Mouse (Mus musculus): ENCODE measurements around the gene Zfp874a. TPM values are rescaled to one million over a fixed set of nuclear protein-coding genes. Genes with fewer than 3 reads are reported as not detected.
A peak's percentile ranks its signal among the peaks of the same experiment; 100 is the strongest.
"Not testable (repeated sequence)": the region's sequence is repeated elsewhere in the genome, so short reads cannot be mapped to it uniquely, and the experiment has no call there.

The Zfp874a gene
- polyA plus RNA-seq, 1 experiment from 2014 or later, result 4.9 TPM

GRCm38 (mm10) chr13:67437095-67437494 is 14.3 kb downstream of the Zfp874a start:
- not testable (repeated sequence) for H3K4me3 ChIP-seq; H3K4me2 ChIP-seq; H3K9ac ChIP-seq; ATAC-seq (ENCODE audit: extremely low read depth, insufficient number of reproducible peaks, low FRiP score, low TSS enrichment); H3K27me3 ChIP-seq (replicated peaks); H3K4me1 ChIP-seq; H3K27ac ChIP-seq (replicated peaks); H3K9me3 ChIP-seq
- 64% methylated on average over 1 of the region's 3 CpGs for WGBS
- peaks cover 30% of the 10 kb centered on the region for H3K36me3 ChIP-seq

GRCm38 (mm10) chr13:67428116-67428515 is 23.3 kb downstream of the Zfp874a start:
- no peak for ATAC-seq (ENCODE audit: extremely low read depth, insufficient number of reproducible peaks, low FRiP score, low TSS enrichment)
- 74% methylated on average over 3 of the region's 3 CpGs for WGBS

GRCm38 (mm10) chr13:67425699-67426098 is 25.7 kb downstream of the Zfp874a start:
- not testable (repeated sequence) for H3K36me3 ChIP-seq; H3K27ac ChIP-seq (replicated peaks); H3K4me2 ChIP-seq; H3K4me3 ChIP-seq; H3K9me3 ChIP-seq; H3K4me1 ChIP-seq; H3K9ac ChIP-seq; ATAC-seq (ENCODE audit: extremely low read depth, insufficient number of reproducible peaks, low FRiP score, low TSS enrichment); H3K27me3 ChIP-seq (replicated peaks)

More at GRCm38 (mm10) chr13:67428116-67428515, 23.3 kb downstream of the Zfp874a start:
- Histone ChIP-seq H3K27me3 (replicated peaks) (no peaks in the 10 kb centered on the region), H3K36me3 (no peaks in the 10 kb centered on the region), H3K9me3 (no peaks in the 10 kb centered on the region), H3K4me2 (no peak overlapping the region), H3K4me3 (no peak overlapping the region), H3K27ac (replicated peaks) (no peak overlapping the region), H3K4me1 (no peaks in the 10 kb centered on the region), H3K9ac (no peak overlapping the region)

- H3K4me1 ChIP-seq; ATAC-seq (ENCODE audit: extremely low read depth, insufficient number of reproducible peaks, low FRiP score, low TSS enrichment); H3K27me3 ChIP-seq (replicated peaks); H3K4me3 ChIP-seq; H3K9me3 ChIP-seq; H3K36me3 ChIP-seq; H3K4me2 ChIP-seq; H3K27ac ChIP-seq (replicated peaks); H3K9ac ChIP-seq: not testable (repeated sequence)
- WGBS, result 65% methylated on average over 2 of the region's 2 CpGs
These were observed 28.9 kb downstream of the Zfp874a start for GRCm38 (mm10) chr13:67422532-67422931.

GRCm38 (mm10) chr13:67421207-67421857 is 30.1 kb downstream of the Zfp874a start, which contains the start of gene Zfp459:
Zfp459 (minus strand) TSS chr13:67421418.
- H3K27ac ChIP-seq (replicated peaks), result no peak within 1 kb of the TSS
- peaks cover 4% of the 10 kb centered on the region; the same call in 1 of the 2 replicates for H3K27me3 ChIP-seq (replicated peaks)
- H3K9me3 ChIP-seq, result no peaks in the 10 kb centered on the region
- WGBS, result 2% methylated on average over 22 of the region's 22 CpGs
- peak; percentile 61 for ATAC-seq (ENCODE audit: extremely low read depth, insufficient number of reproducible peaks, low FRiP score, low TSS enrichment)
- H3K4me3 ChIP-seq, result peak within 1 kb of the TSS; percentile 75
- H3K36me3 ChIP-seq, result no peaks in the 10 kb centered on the region
- H3K4me2 ChIP-seq, result peak within 1 kb of the TSS; percentile 93
- H3K4me1 ChIP-seq, result peaks cover 7% of the 10 kb centered on the region
- H3K9ac ChIP-seq, result peak within 1 kb of the TSS; percentile 79

GRCm38 (mm10) chr13:67420558-67421206 is 30.7 kb downstream of the Zfp874a start:
- Histone ChIP-seq H3K27ac (replicated peaks) (no peak overlapping the region), H3K4me3 (peak overlapping the region; percentile 75), H3K4me2 (peak overlapping the region; percentile 93), H3K36me3 (no peaks in the 10 kb centered on the region), H3K4me1 (peaks cover 7% of the 10 kb centered on the region), H3K9ac (peak overlapping the region; percentile 79), H3K9me3 (no peaks in the 10 kb centered on the region), H3K27me3 (replicated peaks) (peaks cover 4% of the 10 kb centered on the region; the same call in 1 of the 2 replicates)
- 31% methylated on average over 11 of the region's 11 CpGs for WGBS
- no peak for ATAC-seq (ENCODE audit: extremely low read depth, insufficient number of reproducible peaks, low FRiP score, low TSS enrichment)

GRCm38 (mm10) chr13:67416811-67417210 is 34.6 kb downstream of the Zfp874a start:
- Histone ChIP-seq H3K36me3 (no peaks in the 10 kb centered on the region), H3K9me3 (no peaks in the 10 kb centered on the region), H3K4me2 (no peak overlapping the region), H3K4me3 (no peak overlapping the region), H3K27ac (replicated peaks) (no peak overlapping the region), H3K9ac (no peak overlapping the region), H3K4me1 (peaks cover 7% of the 10 kb centered on the region), H3K27me3 (replicated peaks) (peaks cover 4% of the 10 kb centered on the region; the same call in 1 of the 2 replicates)
- WGBS, result 80% methylated on average over 3 of the region's 3 CpGs
- ATAC-seq (ENCODE audit: extremely low read depth, insufficient number of reproducible peaks, low FRiP score, low TSS enrichment), result no peak

- H3K9me3 ChIP-seq, result no peaks in the 10 kb centered on the region
- 79% methylated on average over 6 of the region's 6 CpGs for WGBS
- no peak overlapping the region for H3K9ac ChIP-seq
- peaks cover 4% of the 10 kb centered on the region; the same call in 1 of the 2 replicates for H3K27me3 ChIP-seq (replicated peaks)
- H3K27ac ChIP-seq (replicated peaks), result no peak overlapping the region
- H3K36me3 ChIP-seq, result no peaks in the 10 kb centered on the region
- no peak overlapping the region for H3K4me3 ChIP-seq
- peaks cover 2% of the 10 kb centered on the region for H3K4me1 ChIP-seq
- no peak overlapping the region for H3K4me2 ChIP-seq
- ATAC-seq (ENCODE audit: extremely low read depth, insufficient number of reproducible peaks, low FRiP score, low TSS enrichment), result no peak
These were observed 35.7 kb downstream of the Zfp874a start for GRCm38 (mm10) chr13:67415759-67416158.

- H3K27me3 ChIP-seq (replicated peaks); H3K4me3 ChIP-seq; ATAC-seq (ENCODE audit: extremely low read depth, insufficient number of reproducible peaks, low FRiP score, low TSS enrichment); H3K36me3 ChIP-seq; H3K4me2 ChIP-seq; H3K9me3 ChIP-seq; H3K27ac ChIP-seq (replicated peaks); H3K4me1 ChIP-seq; H3K9ac ChIP-seq: not testable (repeated sequence)
- WGBS, result 54% methylated on average over 3 of the region's 3 CpGs
These were observed 37.8 kb downstream of the Zfp874a start for GRCm38 (mm10) chr13:67413634-67414033.

- peak within 1 kb of the TSS; percentile 76 for H3K4me3 ChIP-seq
- H3K4me2 ChIP-seq, result peak within 1 kb of the TSS; percentile 68
- H3K36me3 ChIP-seq, result peaks cover 12% of the 10 kb centered on the region
- not testable (repeated sequence) for H3K4me1 ChIP-seq; H3K27me3 ChIP-seq (replicated peaks); H3K27ac ChIP-seq (replicated peaks); H3K9me3 ChIP-seq
- peak within 1 kb of the TSS; percentile 85 for H3K9ac ChIP-seq
- 6% methylated on average over 16 of the region's 16 CpGs for WGBS
- ATAC-seq (ENCODE audit: extremely low read depth, insufficient number of reproducible peaks, low FRiP score, low TSS enrichment), result peak; percentile 94
These were observed 52.1 kb downstream of the Zfp874a start, which contains the start of gene Zfp429 for GRCm38 (mm10) chr13:67399183-67399903. Zfp429 (minus strand) TSS chr13:67399819.

- H3K27me3 ChIP-seq (replicated peaks); ATAC-seq (ENCODE audit: extremely low read depth, insufficient number of reproducible peaks, low FRiP score, low TSS enrichment); H3K9me3 ChIP-seq; H3K4me3 ChIP-seq; H3K4me1 ChIP-seq; H3K9ac ChIP-seq; H3K36me3 ChIP-seq; H3K27ac ChIP-seq (replicated peaks); H3K4me2 ChIP-seq: not testable (repeated sequence)
- 81% methylated on average over 3 of the region's 3 CpGs for whole genome bisulfite sequencing
These were observed 75.2 kb downstream of the Zfp874a start for GRCm38 (mm10) chr13:67376255-67376654.

Measured in heart, embryonic 13.5 days (tissue).